Mouse (Mus musculus) ovary, postnatal 10 days (tissue): Measurements from ENCODE around the gene Mapk1ip1l.
"Not testable (repeated sequence)": the region's sequence is repeated elsewhere in the genome, so short reads cannot be mapped to it uniquely, and the experiment has no call there.

Source experiments
- DNase-seq: peaks from one replicate; pipeline ENCODE4 v3.0.0; 2022; ENCODE audit warnings: low spot score

Gene Mapk1ip1l

GRCm38 (mm10) chr14:47304814-47305405 lies 6.8 kb downstream of the Mapk1ip1l start:
- DNase-seq, result no peak

DNA sequence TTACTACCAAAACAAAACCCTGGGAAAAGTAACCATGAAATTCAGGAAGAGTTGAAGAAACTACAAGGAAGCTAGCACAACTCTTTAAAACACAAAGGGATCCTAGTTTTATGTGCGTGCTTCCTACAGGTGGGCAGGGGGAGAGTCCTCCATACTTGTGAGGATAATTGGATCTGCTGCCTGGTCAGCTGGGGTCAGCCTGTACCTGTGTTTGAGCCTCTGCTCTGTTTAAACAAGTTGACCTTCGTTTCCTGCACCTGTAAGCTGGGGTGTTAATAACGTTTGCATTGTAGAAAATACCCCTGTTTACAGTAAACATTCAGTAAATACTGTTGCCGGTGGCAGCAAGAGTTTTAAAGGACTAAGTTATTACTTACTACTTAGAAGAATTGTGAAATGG lies 7.9 kb downstream of the Mapk1ip1l start:
- DNase-seq, result no peak

DNA sequence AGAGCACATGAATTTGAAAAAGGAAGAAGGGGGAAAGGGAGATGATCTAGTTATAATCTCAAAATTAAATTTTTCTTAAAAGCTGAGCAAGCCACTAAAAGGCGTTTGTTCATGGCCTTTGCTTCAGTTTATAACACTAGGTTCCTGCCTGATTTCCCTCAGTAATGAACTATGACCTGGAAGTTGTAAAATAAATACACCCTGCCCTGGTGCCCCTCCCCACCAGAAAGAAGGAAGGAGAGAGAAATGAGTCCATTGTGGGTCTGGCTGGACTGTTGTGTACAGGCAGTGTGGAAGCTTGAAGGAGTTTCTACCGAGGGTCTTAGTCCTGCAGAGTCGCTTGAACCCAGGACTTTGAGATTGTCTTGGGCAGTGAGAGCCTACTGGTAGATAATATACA lies 9.6 kb downstream of the Mapk1ip1l start:
- no peak for DNase-seq

DNA sequence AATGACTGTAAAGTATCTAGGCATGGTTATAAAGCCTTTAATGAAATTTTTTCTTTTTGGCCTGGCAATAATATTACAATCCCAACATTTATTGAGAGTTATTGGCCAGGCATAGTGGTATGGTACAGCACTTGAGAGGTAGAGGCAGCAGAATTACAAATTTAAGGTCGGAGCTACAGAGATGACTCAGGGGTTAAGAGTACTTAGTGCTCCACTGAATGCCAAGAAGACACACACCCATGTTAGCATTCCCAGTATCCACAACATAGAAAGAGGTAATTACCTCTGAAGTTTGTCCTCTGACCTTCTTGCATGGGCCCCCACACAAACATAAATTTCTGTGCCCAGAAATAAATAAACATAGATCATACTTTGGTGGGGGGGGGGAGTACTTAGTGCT lies 11.0 kb downstream of the Mapk1ip1l start:
- no peak for DNase-seq

DNA sequence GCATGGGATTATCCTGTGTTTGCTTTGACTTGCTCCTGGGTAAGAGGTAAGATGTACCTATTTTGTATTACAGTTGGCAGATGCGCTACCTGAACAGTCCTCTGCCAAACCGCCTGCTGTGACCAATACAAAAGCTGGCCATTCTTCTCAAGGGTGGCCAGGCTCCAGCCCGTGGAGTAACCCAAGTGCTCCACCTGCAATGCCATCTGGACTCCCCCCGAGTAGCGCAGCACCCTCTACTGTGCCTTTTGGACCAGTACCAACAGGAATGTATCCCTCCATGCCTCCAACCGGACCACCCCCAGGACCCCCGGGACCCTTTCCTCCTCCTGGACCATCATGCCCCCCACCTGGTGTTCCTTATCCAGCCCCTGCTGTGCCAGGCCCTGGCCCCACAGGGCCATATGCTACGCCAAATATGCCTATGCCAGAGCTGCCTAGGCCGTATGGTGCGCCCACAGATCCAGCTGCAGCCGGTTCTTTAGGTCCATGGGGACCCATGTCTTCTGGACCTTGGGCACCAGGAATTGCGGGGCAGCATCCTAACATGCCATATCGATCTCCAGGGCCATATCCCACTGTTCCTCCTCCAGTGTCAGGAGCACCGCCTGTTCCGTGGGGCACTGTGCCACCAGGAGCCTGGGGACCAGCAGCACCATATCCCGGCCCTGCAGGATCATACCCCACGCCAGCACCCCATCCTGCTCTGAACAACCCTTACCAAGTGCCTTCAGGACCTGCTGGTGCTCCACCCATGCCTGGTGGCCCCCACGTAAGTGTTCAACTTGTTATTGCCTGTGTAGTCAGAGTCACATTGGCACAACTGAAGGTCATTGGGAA lies 12.5 kb downstream of the Mapk1ip1l start:
- DNase-seq, result no peak

- DNase-seq, result no peak
Measured at GRCm38 (mm10) chr14:47319362-47319761, 21.3 kb downstream of the Mapk1ip1l start.

- not testable (repeated sequence) for DNase-seq
Measured at GRCm38 (mm10) chr14:47321581-47321980, 23.5 kb downstream of the Mapk1ip1l start.

- no peak for DNase-seq
Measured at GRCm38 (mm10) chr14:47325965-47326761, 28.1 kb downstream of the Mapk1ip1l start.

DNA sequence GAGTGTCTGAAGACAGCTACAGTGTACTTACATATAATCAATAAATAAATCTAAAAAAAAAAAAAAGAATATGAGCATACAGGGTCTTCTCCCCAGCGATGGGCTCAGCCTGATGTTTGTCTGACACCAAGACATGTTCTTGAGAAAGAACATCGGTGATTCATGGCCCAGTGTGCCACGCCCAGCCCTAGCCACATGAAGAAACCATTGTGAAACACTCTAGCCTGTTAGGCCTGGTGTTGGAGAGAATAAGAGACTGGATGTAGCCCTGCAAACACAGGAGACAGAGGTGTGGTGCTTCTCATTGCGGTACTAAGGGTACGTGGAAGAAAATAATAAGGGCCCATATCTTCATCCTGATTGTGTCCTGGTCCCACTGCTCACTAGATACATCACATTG lies 29.3 kb downstream of the Mapk1ip1l start:
- no peak for DNase-seq

GRCm38 (mm10) chr14:47331920-47332319 lies 33.9 kb downstream of the Mapk1ip1l start:
- no peak for DNase-seq

- no peak for DNase-seq
Measured at GRCm38 (mm10) chr14:47334819-47335218, 36.8 kb downstream of the Mapk1ip1l start.

DNA sequence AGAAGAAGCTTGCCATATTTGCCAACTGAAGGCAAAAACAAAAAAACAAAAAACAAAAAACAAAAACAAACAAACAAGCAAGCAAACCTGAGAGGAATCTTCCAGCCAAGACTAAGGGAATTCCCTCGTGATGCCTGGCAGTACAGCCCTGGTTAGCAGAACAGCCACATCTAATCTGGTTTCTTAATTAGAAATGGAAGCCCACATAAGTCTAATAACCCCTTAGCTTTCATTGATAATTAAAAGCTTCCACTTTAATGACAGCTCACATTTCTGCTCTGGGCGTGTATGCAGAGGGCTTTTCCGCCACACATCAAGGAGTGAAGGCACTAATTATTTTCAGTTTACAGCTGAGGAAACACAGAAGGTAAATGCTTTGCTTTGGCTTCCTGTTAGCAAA lies 37.2 kb downstream of the Mapk1ip1l start:
- DNase-seq, result no peak

GRCm38 (mm10) chr14:47340231-47340925 lies 42.3 kb downstream of the Mapk1ip1l start:
- DNase-seq, result no peak

GRCm38 (mm10) chr14:47341811-47342291 lies 43.8 kb downstream of the Mapk1ip1l start:
- no peak for DNase-seq

GRCm38 (mm10) chr14:47346715-47347114 lies 48.6 kb downstream of the Mapk1ip1l start:
- DNase-seq, result no peak

DNA sequence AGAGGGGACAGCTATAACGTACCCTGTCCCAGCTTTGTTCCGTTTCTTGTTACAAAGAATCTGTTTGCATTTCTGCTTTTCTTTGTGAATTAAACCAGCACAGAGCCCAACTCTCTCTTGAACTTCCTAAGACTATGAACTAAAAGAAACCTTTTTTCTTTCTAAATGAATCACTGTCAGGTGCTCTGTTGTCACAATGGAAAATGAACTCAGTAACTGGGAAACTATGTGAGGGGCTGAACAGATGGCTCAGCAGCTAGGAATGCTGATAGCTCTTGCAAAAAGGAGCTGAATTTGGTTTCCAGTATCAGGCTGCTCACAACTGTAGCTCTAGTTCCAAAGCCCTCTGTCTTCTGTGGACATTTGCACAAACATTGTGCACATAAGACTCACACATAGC lies 52.9 kb downstream of the Mapk1ip1l start:
- DNase-seq, result no peak

GRCm38 (mm10) chr14:47352272-47352671 lies 54.2 kb downstream of the Mapk1ip1l start:
- DNase-seq, result no peak

GRCm38 (mm10) chr14:47353240-47353639 lies 55.2 kb downstream of the Mapk1ip1l start:
- no peak for DNase-seq

DNA sequence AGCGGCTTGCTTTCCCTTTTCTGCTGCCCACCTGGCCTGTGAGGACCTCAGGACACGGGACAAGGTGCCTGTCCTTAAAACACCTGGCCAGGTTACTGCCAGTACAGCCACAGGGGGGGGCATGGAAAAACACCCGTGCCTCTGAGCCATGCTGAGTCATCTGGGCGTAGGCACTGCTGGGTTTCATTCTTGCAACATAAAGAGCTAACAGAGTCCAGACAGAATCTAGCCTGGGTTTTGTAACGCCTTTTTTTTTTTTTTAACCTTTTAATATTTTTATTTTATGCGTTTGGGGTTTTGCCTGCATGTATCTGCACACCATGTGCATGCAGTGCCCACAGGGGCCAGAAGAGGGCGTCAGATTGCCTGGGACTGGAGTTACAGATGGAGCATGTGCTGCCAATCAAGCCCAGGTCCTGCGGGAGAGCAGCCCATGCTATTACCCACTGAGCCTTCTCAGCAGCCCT lies 56.1 kb downstream of the Mapk1ip1l start:
- DNase-seq, result no peak

DNA sequence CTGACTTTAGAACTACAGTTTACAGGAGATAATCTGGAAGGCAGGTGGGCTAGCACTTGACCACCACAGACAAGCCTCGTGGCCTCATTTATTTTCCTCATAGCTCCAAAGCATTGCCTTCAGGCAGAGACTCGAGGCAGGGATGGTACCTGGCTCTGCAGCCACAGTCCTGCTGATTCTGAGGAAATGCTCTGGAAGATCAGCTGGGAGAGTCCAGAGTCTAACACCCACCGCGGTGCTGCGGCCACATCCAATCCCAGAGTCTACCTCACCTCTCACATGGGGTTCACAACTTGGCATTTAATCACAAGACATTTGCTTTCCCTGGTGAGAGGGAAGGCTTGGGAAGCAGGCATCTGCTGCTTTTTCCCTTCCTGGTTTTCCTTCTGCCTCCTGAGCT lies 56.9 kb downstream of the Mapk1ip1l start:
- DNase-seq, result no peak

DNA sequence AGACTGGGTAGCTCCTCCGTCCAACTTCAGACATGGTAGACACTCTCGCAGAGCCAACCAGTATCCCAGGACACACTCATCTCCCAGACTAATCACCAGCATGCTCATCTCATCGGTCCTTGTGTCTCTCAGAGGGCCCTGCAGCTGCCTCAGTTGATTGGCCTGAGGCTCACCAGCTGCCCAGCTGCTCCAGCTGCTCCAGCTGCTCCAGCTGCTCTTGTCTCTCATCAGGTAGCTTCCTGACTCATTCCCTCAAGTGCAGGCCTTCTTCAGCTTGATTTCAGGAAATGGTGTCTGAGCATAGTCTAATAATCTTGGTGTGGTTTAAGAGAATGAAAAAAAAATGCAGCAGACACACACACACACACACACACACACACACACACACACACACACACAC lies 58.6 kb downstream of the Mapk1ip1l start:
- no peak for DNase-seq

DNA sequence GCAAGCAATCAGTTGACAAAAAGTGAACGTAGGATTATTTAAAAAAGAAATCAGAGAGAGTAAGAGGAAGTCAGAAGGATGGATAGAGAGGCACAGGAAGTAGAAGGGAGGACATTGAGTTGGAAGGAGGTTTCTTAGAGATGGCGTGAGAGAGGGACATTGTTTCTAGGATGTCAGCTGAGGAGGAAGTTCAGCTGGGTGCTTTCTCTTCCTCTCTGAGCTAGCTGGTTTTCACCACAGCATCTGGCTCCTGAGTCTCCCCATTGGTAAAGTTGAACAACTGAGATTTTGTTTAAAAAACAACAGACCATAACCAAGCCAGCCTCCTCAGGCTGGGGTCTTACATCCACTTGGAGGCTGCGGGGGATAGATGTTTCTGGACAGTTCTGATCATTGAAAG lies 61.5 kb downstream of the Mapk1ip1l start:
- no peak for DNase-seq
